Mouse (Mus musculus) B cell, adult 67 days (primary cell): ENCODE data around the gene Olfr1362. TPM values are rescaled to one million over a fixed set of nuclear protein-coding genes. Genes with fewer than 3 reads are reported as not detected.

Experiments used
- total RNA-seq, 2 experiments: library from RNA; stranded (reverse); gene quantifications; 4 replicates each; pipeline ENCODE4 v1.2.4; 2023

Olfr1362 gene
- not detected for total RNA-seq

GRCm38 (mm10) chr13:21613922-21614321 is at the start of gene Olfr1362:
Olfr1362 (minus strand) TSS chr13:21614022.

GRCm38 (mm10) chr13:21663286-21663685 is 49.5 kb upstream of the Olfr1362 start, which contains the start of gene Olfr1361:
Olfr1361 (minus strand) TSS chr13:21663386.

GRCm38 (mm10) chr13:21642418-21642817 is 28.6 kb upstream of the Olfr1362 start, which contains the start of gene Olfr11:
Olfr11 (minus strand) TSS chr13:21642518.

GRCm38 (mm10) chr13:21581659-21582058 is 32.2 kb downstream of the Olfr1362 start, which contains the start of gene Olfr1364:
Olfr1364 (minus strand) TSS chr13:21581759.

Other genes starting within 250 kb of the Olfr1362 start
- 10 to 100 TPM; 66.9 to 70.3 TPM for gene Zkscan3, start 211.3 kb downstream of the Olfr1362 start, total RNA-seq
- under 1 TPM in 1 of 2 experiments, not detected in 1; 0.38 TPM for gene Pgbd1, start 173.0 kb downstream of the Olfr1362 start, total RNA-seq
- gene Zscan26, start 160.3 kb downstream of the Olfr1362 start, total RNA-seq: 10 to 100 TPM; 44.5 to 50.7 TPM
- not detected for gene Nkapl, start 145.5 kb downstream of the Olfr1362 start, total RNA-seq
- not detected for gene Zkscan4, start 135.1 kb downstream of the Olfr1362 start, total RNA-seq
- gene Gm10065, start 134.6 kb downstream of the Olfr1362 start, total RNA-seq: not detected
- gene AK157302, start 118.8 kb downstream of the Olfr1362 start, total RNA-seq: 1 to 10 TPM; 4.8 to 5.0 TPM
- gene Gm11273, start 112.6 kb downstream of the Olfr1362 start, total RNA-seq: 10 to 100 TPM; 11.7 to 12.4 TPM
- 10 to 100 TPM; 12.2 to 23.2 TPM for gene Zkscan8, start 82.9 kb downstream of the Olfr1362 start, total RNA-seq
- not detected for gene Olfr1366, start 71.2 kb downstream of the Olfr1362 start, total RNA-seq
- gene Olfr1535, start 54.1 kb downstream of the Olfr1362 start, total RNA-seq: not detected
- not detected for gene Olfr1364, start 32.3 kb downstream of the Olfr1362 start, total RNA-seq
- gene Olfr11, start 28.5 kb upstream of the Olfr1362 start, total RNA-seq: not detected
- not detected for gene Olfr1361, start 49.4 kb upstream of the Olfr1362 start, total RNA-seq
- gene Olfr1360, start 63.4 kb upstream of the Olfr1362 start, total RNA-seq: not detected
- gene Olfr1359, start 84.1 kb upstream of the Olfr1362 start, total RNA-seq: not detected
- 100 to 1,000 TPM; 101 to 113 TPM for gene Hist1h2bl, start 102.1 kb upstream of the Olfr1362 start, total RNA-seq
- gene Hist1h2ai, start 102.4 kb upstream of the Olfr1362 start, total RNA-seq: 100 to 1,000 TPM; 114 to 126 TPM
- gene Hist1h3h, start 103.6 kb upstream of the Olfr1362 start, total RNA-seq: 100 to 1,000 TPM; 156 to 168 TPM
- 10 to 100 TPM in 1 of 2 experiments, 1 to 10 TPM in 1; 7.6 to 10.7 TPM for gene Hist1h2bm, start 108.0 kb upstream of the Olfr1362 start, total RNA-seq
- gene Hist1h4j, start 121.0 kb upstream of the Olfr1362 start, total RNA-seq: 10 to 100 TPM; 18.4 to 18.5 TPM
- 100 to 1,000 TPM; 328 to 393 TPM for gene Hist1h4k, start 136.5 kb upstream of the Olfr1362 start, total RNA-seq
- 10 to 100 TPM; 44.3 to 63.1 TPM for gene Hist1h2ak, start 139.8 kb upstream of the Olfr1362 start, total RNA-seq
- 100 to 1,000 TPM; 110 to 111 TPM for gene Hist1h2bn, start 140.1 kb upstream of the Olfr1362 start, total RNA-seq
- gene Hist1h1b, start 166.6 kb upstream of the Olfr1362 start, total RNA-seq: 10 to 100 TPM; 75.2 to 83.5 TPM
- gene Hist1h3i, start 169.3 kb upstream of the Olfr1362 start, total RNA-seq: 100 to 1,000 TPM; 223 to 298 TPM
- gene Hist1h2an, start 173.2 kb upstream of the Olfr1362 start, total RNA-seq: 10 to 100 TPM; 41.7 to 54.0 TPM
- gene Hist1h2bp, start 173.4 kb upstream of the Olfr1362 start, total RNA-seq: 10 to 100 TPM; 52.4 to 61.6 TPM
- 100 to 1,000 TPM; 251 to 269 TPM for gene Hist1h2bq, start 196.2 kb upstream of the Olfr1362 start, total RNA-seq
- gene Hist1h2ao, start 196.4 kb upstream of the Olfr1362 start, total RNA-seq: 100 to 1,000 TPM; 319 to 332 TPM
- gene Hist1h4m, start 197.7 kb upstream of the Olfr1362 start, total RNA-seq: 100 to 1,000 TPM; 475 to 486 TPM
- gene Hist1h4n, start 218.2 kb upstream of the Olfr1362 start, total RNA-seq: 100 to 1,000 TPM in 1 of 2 experiments, 10 to 100 TPM in 1; 62.8 to 128 TPM
- 10 to 100 TPM; 73.3 to 83.2 TPM for gene Hist1h2ap, start 219.5 kb upstream of the Olfr1362 start, total RNA-seq
- gene Hist1h2br, start 219.7 kb upstream of the Olfr1362 start, total RNA-seq: 100 to 1,000 TPM; 244 to 262 TPM